In genomic region chr11:116807938-116808606, GRCm38 (mm10) we compare ENCODE assay signal across 8 mouse cellular contexts. TPM values are rescaled to one million over a fixed set of nuclear protein-coding genes. Genes with fewer than 3 reads are reported as not detected.
DNase-seq lines count a peak whose midpoint lies in the region; ATAC-seq and TF ChIP-seq lines count a peak whose summit lies in the region.

No protein-coding gene starts in this region.

- no peaks in the 10 kb centered on the region for H3K27me3 ChIP-seq in forebrain, postnatal 0 days (ENCODE audit: insufficient read depth, low read length)

- ATAC-seq in forebrain, postnatal 0 days = no peak

- DNase-seq in NIH3T3 (ENCODE audit: low read depth) = peak; percentile 93
- DNase-seq in cerebellum, adult 11-12 months = peak; percentile 83
- peak; percentile 90 for DNase-seq in forebrain, postnatal 0 days
- DNase-seq in heart, postnatal 4 days = peak; percentile 92
- peak; percentile 92 to 93 for DNase-seq in layer of hippocampus, postnatal 10 days (ENCODE audit: low spot score in 2 of 2)
- peak; percentile 94 for DNase-seq in lung, postnatal 36 days
- DNase-seq in right cerebral cortex, adult 2 months (ENCODE audit: low spot score in 2 of 2) = peak; percentile 87 to 90
- peak; percentile 75 to 88 for DNase-seq in urinary bladder, postnatal 4 days (ENCODE audit: low spot score in 2 of 2)

- H3K27ac ChIP-seq in forebrain, postnatal 0 days (ENCODE audit: low read depth, low read length) = peak overlapping the region; percentile 24; the same call in 1 of the 2 replicates

- 0 out of 2 replicates have a peak overlapping the region, but pooled peaks have one; percentile 14 for H3K9ac ChIP-seq in forebrain, postnatal 0 days

- peak; percentile 92 for TF ChIP-seq CTCF in forebrain, postnatal 0 days (IDR thresholded peaks at IDR 0.05; ENCODE audit: low read depth)

- WGBS in forebrain, postnatal 0 days = 20% methylated on average over 7 of the region's 7 CpGs

- no peak overlapping the region for H3K4me2 ChIP-seq in forebrain, postnatal 0 days (ENCODE audit: low read depth)

- 0 out of 2 replicates have a peak, but pooled peaks cover 7% of the 10 kb centered on the region for H3K4me1 ChIP-seq in forebrain, postnatal 0 days (ENCODE audit: insufficient read depth)

- H3K9me3 ChIP-seq in forebrain, postnatal 0 days (ENCODE audit: low read length) = no peaks in the 10 kb centered on the region

- no peak overlapping the region for H3K4me3 ChIP-seq in forebrain, postnatal 0 days (ENCODE audit: low read depth, low read length)

- no peaks in the 10 kb centered on the region for H3K36me3 ChIP-seq in forebrain, postnatal 0 days (ENCODE audit: insufficient read depth)

RNA-seq across cellular contexts. Expression of gene Mxra7, which starts 19.8 kb away (rescaled TPM):
- total RNA-seq in forebrain, postnatal 0 days (2014; rRNA removed) = 9.8 TPM in 2 replicates
- 11.7 and 16.0 TPM in 2 replicates for polyA plus RNA-seq in forebrain, postnatal 0 days (2015; fragmentation: Nextera tagmentation; extraction: Ambion mirVana)
- total RNA-seq in heart, postnatal 4 days (2021) = 10 to 100 TPM; 40.9 to 42.9 TPM
- total RNA-seq in layer of hippocampus, postnatal 10 days (2021) = 10 to 100 TPM; 23.3 to 27.6 TPM

RNA-seq across cellular contexts. Expression of gene St6galnac1, which starts 32.8 kb away (rescaled TPM):
- not detected in 2 replicates for total RNA-seq in forebrain, postnatal 0 days (2014; rRNA removed)
- polyA plus RNA-seq in forebrain, postnatal 0 days (2015; fragmentation: Nextera tagmentation; extraction: Ambion mirVana) = not detected in 2 replicates
- not detected for total RNA-seq in heart, postnatal 4 days (2021)
- total RNA-seq in layer of hippocampus, postnatal 10 days (2021) = not detected

RNA-seq across cellular contexts. Expression of gene Mettl23, which starts 35.0 kb away (rescaled TPM):
- 40.3 and 55.4 TPM in 2 replicates for total RNA-seq in forebrain, postnatal 0 days (2014; rRNA removed)
- polyA plus RNA-seq in forebrain, postnatal 0 days (2015; fragmentation: Nextera tagmentation; extraction: Ambion mirVana) = 54.2 and 69.3 TPM in 2 replicates
- total RNA-seq in heart, postnatal 4 days (2021) = 10 to 100 TPM; 31.0 to 32.2 TPM
- total RNA-seq in layer of hippocampus, postnatal 10 days (2021) = 10 to 100 TPM; 32.5 to 33.7 TPM

RNA-seq across cellular contexts. Expression of gene Jmjd6, which starts 35.2 kb away (rescaled TPM):
- total RNA-seq in forebrain, postnatal 0 days (2014; rRNA removed) = 41.4 and 55.9 TPM in 2 replicates
- 48.1 and 50.1 TPM in 2 replicates for polyA plus RNA-seq in forebrain, postnatal 0 days (2015; fragmentation: Nextera tagmentation; extraction: Ambion mirVana)
- total RNA-seq in heart, postnatal 4 days (2021) = 10 to 100 TPM; 41.2 to 43.3 TPM
- total RNA-seq in layer of hippocampus, postnatal 10 days (2021) = 10 to 100 TPM; 30.4 to 31.4 TPM

RNA-seq across cellular contexts. Expression of gene Mfsd11, which starts 44.2 kb away (rescaled TPM):
- 29.9 and 38.2 TPM in 2 replicates for total RNA-seq in forebrain, postnatal 0 days (2014; rRNA removed)
- 46.8 and 52.4 TPM in 2 replicates for polyA plus RNA-seq in forebrain, postnatal 0 days (2015; fragmentation: Nextera tagmentation; extraction: Ambion mirVana)
- total RNA-seq in heart, postnatal 4 days (2021) = 10 to 100 TPM; 26.9 to 35.6 TPM
- total RNA-seq in layer of hippocampus, postnatal 10 days (2021) = 10 to 100 TPM; 42.6 to 43.3 TPM
